Mouse (Mus musculus): ENCODE measurements around the gene Ric1. TPM values are rescaled to one million over a fixed set of nuclear protein-coding genes. Genes with fewer than 3 reads are reported as not detected.

Gene Ric1
- total RNA-seq, 2 experiments from 2014 or later: 32.2 to 37.9 TPM

GRCm38 (mm10) chr19:29655148-29655547 is 133.1 kb downstream of the Ric1 start:
- intact Hi-C loops (cut with DNase I): no loop called here
- DNase-seq (ENCODE audit: low spot score in 2 of 2): no peak

DNA sequence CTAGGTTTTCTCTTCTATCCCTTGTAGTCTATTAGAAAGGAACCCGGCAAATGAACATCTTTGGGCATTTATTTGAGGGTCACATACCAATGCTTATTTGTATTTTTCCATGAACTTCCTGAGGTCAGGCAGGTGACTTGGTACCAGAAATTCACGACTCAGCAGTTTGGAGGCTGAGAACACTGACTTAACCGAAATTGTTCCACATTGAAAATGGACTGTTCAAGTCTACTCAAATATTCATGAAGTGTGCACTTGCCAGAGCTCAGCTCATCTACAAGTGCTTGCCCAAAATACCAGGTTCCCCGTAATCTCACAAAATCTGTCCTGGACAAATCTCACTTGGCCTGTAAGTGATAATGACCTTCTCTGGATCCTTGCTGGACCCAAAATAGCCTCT is 133.9 kb downstream of the Ric1 start:
- no peak for DNase-seq (ENCODE audit: low spot score in 2 of 2)
- intact Hi-C loops (cut with DNase I): no loop called here

Other genes starting within 250 kb of the Ric1 start
- under 1 TPM in 1 of 2 experiments, not detected in 1; 0.96 TPM for gene Insl6, start 196.9 kb upstream of the Ric1 start, total RNA-seq (2021)
- 1 to 10 TPM; 1.2 to 1.5 TPM for gene Rln1, start 187.6 kb upstream of the Ric1 start, total RNA-seq (2021)
- gene Plgrkt, start 154.9 kb upstream of the Ric1 start, total RNA-seq (2021): 10 to 100 TPM; 23.7 to 28.6 TPM
- under 1 TPM; 0.97 to 0.99 TPM for gene Cd274, start 154.8 kb upstream of the Ric1 start, total RNA-seq (2021)
- under 1 TPM; 0.20 to 0.32 TPM for gene Pdcd1lg2, start 111.4 kb upstream of the Ric1 start, total RNA-seq (2021)
- gene Ermp1, start 126.1 kb downstream of the Ric1 start, total RNA-seq (2021): 10 to 100 TPM; 35.5 to 35.9 TPM
- gene Mlana, start 175.5 kb downstream of the Ric1 start, total RNA-seq (2021): under 1 TPM in 1 of 2 experiments, not detected in 1; 0.45 TPM